Mouse (Mus musculus): ENCODE measurements around the gene Spns1. TPM values are rescaled to one million over a fixed set of nuclear protein-coding genes. Genes with fewer than 3 reads are reported as not detected.

The Spns1 gene
- 63.4 and 64.5 TPM in 2 replicates for polyA plus RNA-seq (2014; fragmentation: Nextera tagmentation; extraction: Ambion mirVana)

DNA sequence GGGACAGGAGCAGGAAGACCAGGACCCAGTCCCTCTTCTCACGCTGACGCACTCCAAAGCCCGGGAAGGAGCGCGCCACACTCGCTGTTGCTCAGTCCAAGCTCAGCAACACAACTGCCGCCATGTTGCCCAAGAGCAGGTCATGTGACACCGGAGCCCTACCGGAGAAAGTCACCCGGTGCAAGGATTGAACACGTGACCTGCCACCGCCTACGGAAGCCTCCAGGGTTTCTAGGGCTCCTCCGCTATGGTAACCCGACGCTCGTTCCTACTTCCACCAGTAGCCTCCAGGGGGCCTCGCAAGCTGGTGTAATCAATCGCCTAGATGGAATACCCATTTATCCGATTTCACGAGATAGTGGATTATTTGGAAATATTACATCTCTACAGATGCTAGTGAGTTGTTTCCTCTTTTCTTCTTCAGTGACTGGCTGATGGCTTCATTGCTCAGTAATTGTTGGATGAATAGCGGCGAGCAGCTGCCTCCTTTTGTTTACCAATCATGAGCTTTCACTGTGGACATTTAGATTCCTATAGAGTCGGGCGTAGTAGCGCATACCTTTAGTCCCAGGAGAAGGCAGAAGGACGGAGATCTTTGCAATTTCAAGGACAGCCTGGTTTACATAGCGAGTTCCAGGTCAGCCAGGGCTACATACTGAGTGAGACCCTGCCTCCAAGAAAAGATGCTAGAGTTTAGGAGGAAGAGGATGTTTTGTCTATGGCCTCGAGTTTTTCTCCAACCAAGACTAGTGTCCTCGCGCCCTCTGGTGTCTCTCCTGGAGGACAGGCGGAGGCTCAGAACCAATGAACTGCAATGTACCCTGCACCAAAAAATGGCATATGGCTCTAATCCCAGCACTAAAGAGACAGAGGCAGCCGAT lies at the start of gene Spns1:
Gene Spns1, minus strand, starts transcription at position 173 of the 881 bp plus-strand sequence.
- peak within 1 kb of the TSS; percentile 76 for H3K4me3 ChIP-seq (ENCODE audit: low read depth, low read length)
- peak within 1 kb of the TSS; percentile 77 for H3K9ac ChIP-seq (replicated peaks; ENCODE audit: low read depth, low read length)
- 1% methylated on average over 33 of the region's 33 CpGs for WGBS
- peak within 1 kb of the TSS; percentile 70 for H3K27ac ChIP-seq (ENCODE audit: low read depth, low read length)
- H3K4me2 ChIP-seq (ENCODE audit: low read depth, low read length): peak within 1 kb of the TSS; percentile 98
- peaks cover 10% of the 10 kb centered on the region for H3K36me3 ChIP-seq (ENCODE audit: control insufficient read depth, insufficient read depth, low read length)
- no peaks in the 10 kb centered on the region for H3K27me3 ChIP-seq (ENCODE audit: control insufficient read depth, insufficient read depth, low read length)
- peak; percentile 98 for ATAC-seq (ENCODE audit: low read depth)
- H3K4me1 ChIP-seq (ENCODE audit: control insufficient read depth, insufficient read depth, low read length): peaks cover 6% of the 10 kb centered on the region
- H3K9me3 ChIP-seq (ENCODE audit: control insufficient read depth, low read length): no peaks in the 10 kb centered on the region

DNA sequence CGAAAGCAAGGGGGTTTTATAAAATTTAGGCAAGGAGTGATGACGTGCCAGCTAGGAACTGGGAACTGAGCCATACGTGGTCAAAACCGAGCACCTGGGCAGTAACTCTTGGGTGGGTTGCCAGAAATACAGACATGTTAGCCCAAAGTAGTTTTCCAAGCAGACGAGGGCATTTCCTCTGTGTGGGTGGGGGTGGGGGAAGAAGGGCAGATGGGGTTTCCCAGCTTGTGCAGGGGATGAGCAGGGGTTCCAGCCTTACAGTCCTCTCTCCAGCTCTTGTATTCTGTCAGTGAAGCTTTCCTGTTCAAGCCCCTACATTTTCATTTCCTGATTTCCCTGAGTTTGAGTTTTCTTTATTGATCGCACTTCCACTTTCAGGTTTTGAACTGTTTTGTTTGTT lies 46.9 kb upstream of the Spns1 start:
- Histone ChIP-seq H3K27ac (ENCODE audit: low read depth, low read length) (no peak overlapping the region), H3K4me3 (ENCODE audit: low read depth, low read length) (no peak overlapping the region), H3K9me3 (ENCODE audit: control insufficient read depth, low read length) (no peaks in the 10 kb centered on the region), H3K4me1 (ENCODE audit: control insufficient read depth, insufficient read depth, low read length) (no peaks in the 10 kb centered on the region), H3K4me2 (ENCODE audit: low read depth, low read length) (no peak overlapping the region), H3K36me3 (ENCODE audit: control insufficient read depth, insufficient read depth, low read length) (no peaks in the 10 kb centered on the region), H3K9ac (replicated peaks; ENCODE audit: low read depth, low read length) (no peak overlapping the region), H3K27me3 (ENCODE audit: control insufficient read depth, insufficient read depth, low read length) (no peaks in the 10 kb centered on the region)
- ATAC-seq (ENCODE audit: low read depth): no peak
- 81% methylated on average over 6 of the region's 6 CpGs for WGBS

DNA sequence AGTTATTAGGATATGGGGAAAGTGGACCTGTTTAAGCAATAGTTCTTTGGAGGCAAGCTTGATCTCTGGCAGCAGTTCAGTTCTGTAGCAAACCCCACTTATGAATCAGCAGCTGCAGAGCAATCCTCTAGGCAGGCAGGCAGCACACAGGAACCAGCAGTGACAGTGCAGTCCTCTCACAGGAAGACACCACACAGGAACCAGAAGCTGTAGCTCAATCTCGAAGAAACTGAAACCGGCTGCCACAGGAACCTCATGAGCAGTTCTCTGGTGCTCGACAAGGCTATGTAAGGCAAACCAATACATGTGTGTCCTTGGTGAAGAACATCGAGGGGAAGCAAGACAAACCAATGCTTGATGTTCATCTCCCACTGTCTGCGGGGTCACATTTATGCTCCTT lies 44.5 kb upstream of the Spns1 start:
- no peak overlapping the region for H3K27ac ChIP-seq (ENCODE audit: low read depth, low read length)
- no peak overlapping the region for H3K4me3 ChIP-seq (ENCODE audit: low read depth, low read length)
- H3K4me1 ChIP-seq (ENCODE audit: control insufficient read depth, insufficient read depth, low read length): no peaks in the 10 kb centered on the region
- no peaks in the 10 kb centered on the region for H3K9me3 ChIP-seq (ENCODE audit: control insufficient read depth, low read length)
- ATAC-seq (ENCODE audit: low read depth): no peak
- no peaks in the 10 kb centered on the region for H3K27me3 ChIP-seq (ENCODE audit: control insufficient read depth, insufficient read depth, low read length)
- 90% methylated on average over 5 of the region's 5 CpGs for WGBS
- H3K4me2 ChIP-seq (ENCODE audit: low read depth, low read length): no peak overlapping the region
- H3K36me3 ChIP-seq (ENCODE audit: control insufficient read depth, insufficient read depth, low read length): no peaks in the 10 kb centered on the region
- H3K9ac ChIP-seq (replicated peaks; ENCODE audit: low read depth, low read length): no peak overlapping the region

DNA sequence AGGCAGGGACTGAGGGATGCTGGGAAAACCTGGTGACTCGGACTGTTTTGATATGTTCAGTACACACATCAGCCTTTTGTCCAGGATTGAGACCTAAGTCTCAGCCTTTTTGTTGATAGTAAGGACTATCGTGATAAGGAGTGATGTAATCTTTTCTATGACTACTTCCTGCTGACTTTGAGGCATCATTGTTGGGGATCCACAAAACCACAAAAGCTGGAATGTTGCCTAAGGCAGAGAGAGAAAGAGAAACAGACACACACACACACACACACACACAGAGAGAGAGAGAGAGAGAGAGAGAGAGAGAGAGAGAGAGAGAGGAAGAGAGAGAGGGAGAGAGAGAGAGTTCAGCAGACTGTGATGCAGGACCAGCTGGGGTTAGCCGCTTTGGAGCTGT lies 41.2 kb upstream of the Spns1 start:
- Histone ChIP-seq H3K36me3 (ENCODE audit: control insufficient read depth, insufficient read depth, low read length) (no peaks in the 10 kb centered on the region), H3K9me3 (ENCODE audit: control insufficient read depth, low read length) (no peaks in the 10 kb centered on the region), H3K4me1 (ENCODE audit: control insufficient read depth, insufficient read depth, low read length) (no peaks in the 10 kb centered on the region), H3K9ac (replicated peaks; ENCODE audit: low read depth, low read length) (no peak overlapping the region), H3K27ac (ENCODE audit: low read depth, low read length) (no peak overlapping the region), H3K4me3 (ENCODE audit: low read depth, low read length) (no peak overlapping the region), H3K4me2 (ENCODE audit: low read depth, low read length) (no peak overlapping the region), H3K27me3 (ENCODE audit: control insufficient read depth, insufficient read depth, low read length) (no peaks in the 10 kb centered on the region)
- 72% methylated on average over 3 of the region's 3 CpGs for WGBS
- ATAC-seq (ENCODE audit: low read depth): no peak

DNA sequence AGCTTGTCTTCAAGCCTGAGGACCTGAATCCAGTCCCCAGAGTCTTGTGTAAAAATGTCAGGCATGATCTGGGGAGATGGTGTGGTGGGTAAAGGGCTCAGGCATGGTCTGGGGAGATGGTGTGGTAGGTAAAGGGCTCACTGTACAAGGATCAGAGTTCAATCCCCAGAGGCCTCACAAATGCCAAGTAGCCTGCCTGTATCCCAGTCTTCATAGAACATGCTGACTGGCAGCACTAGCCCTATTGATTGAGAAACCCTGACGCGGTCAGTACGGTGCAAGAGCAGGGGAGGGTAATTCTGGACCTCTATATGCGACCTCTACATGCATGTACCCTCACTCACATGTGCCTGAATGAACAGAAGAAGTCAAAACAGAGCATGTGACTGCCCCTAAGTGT lies 40.4 kb upstream of the Spns1 start:
- Histone ChIP-seq H3K36me3 (ENCODE audit: control insufficient read depth, insufficient read depth, low read length) (no peaks in the 10 kb centered on the region), H3K9ac (replicated peaks; ENCODE audit: low read depth, low read length) (no peak overlapping the region), H3K4me3 (ENCODE audit: low read depth, low read length) (no peak overlapping the region), H3K9me3 (ENCODE audit: control insufficient read depth, low read length) (no peaks in the 10 kb centered on the region), H3K27ac (ENCODE audit: low read depth, low read length) (no peak overlapping the region), H3K4me1 (ENCODE audit: control insufficient read depth, insufficient read depth, low read length) (no peaks in the 10 kb centered on the region), H3K4me2 (ENCODE audit: low read depth, low read length) (no peak overlapping the region), H3K27me3 (ENCODE audit: control insufficient read depth, insufficient read depth, low read length) (no peaks in the 10 kb centered on the region)
- ATAC-seq (ENCODE audit: low read depth): no peak
- WGBS: 91% methylated on average over 4 of the region's 4 CpGs

DNA sequence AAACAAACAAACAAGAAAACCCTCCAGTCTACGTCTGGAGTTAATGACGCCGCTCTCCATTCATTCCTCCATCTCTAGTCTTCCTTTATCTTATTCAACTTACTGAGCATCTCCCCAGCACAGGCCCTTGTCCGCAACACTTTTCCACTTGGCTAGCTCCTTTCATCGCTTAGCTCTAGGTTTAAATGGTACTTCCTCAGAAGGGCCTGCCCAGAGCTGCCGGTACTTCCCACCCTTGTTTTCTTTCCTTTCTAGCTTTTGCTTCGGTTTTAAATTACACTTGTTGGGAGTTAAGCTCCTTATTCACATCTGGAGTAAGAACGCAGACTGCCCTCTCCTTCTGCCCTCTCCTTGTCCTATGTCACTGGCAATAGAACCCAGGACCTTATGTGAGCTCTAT lies 39.8 kb upstream of the Spns1 start:
- WGBS: 21% methylated on average over 8 of the region's 8 CpGs
- H3K27ac ChIP-seq (ENCODE audit: low read depth, low read length): no peak overlapping the region
- no peak overlapping the region for H3K4me2 ChIP-seq (ENCODE audit: low read depth, low read length)
- no peaks in the 10 kb centered on the region for H3K4me1 ChIP-seq (ENCODE audit: control insufficient read depth, insufficient read depth, low read length)
- no peaks in the 10 kb centered on the region for H3K36me3 ChIP-seq (ENCODE audit: control insufficient read depth, insufficient read depth, low read length)
- no peaks in the 10 kb centered on the region for H3K9me3 ChIP-seq (ENCODE audit: control insufficient read depth, low read length)
- no peak overlapping the region for H3K4me3 ChIP-seq (ENCODE audit: low read depth, low read length)
- H3K27me3 ChIP-seq (ENCODE audit: control insufficient read depth, insufficient read depth, low read length): no peaks in the 10 kb centered on the region
- no peak for ATAC-seq (ENCODE audit: low read depth)
- no peak overlapping the region for H3K9ac ChIP-seq (replicated peaks; ENCODE audit: low read depth, low read length)

DNA sequence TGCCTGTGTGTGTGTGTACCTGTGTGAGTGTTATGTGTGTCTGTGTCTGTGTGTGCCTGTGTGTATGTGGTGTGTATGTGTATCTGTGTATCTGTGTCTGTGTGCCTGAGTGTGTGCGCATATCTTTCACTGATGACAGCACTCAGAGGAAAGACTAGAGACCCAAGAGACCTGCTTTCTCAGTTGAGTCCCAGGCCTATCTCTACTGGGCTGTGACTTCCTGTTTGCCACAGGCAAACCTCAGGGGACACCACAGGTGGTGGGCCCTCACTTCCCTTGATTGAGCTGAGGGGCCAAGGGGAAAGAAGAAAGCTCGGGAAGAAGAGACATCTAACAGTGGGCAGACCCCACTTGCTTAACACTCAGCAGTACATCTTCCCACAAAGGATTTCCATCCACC lies 39.4 kb upstream of the Spns1 start:
- WGBS: 41% methylated on average over 2 of the region's 2 CpGs
- Histone ChIP-seq H3K36me3 (ENCODE audit: control insufficient read depth, insufficient read depth, low read length) (no peaks in the 10 kb centered on the region), H3K27ac (ENCODE audit: low read depth, low read length) (no peak overlapping the region), H3K4me3 (ENCODE audit: low read depth, low read length) (no peak overlapping the region), H3K4me1 (ENCODE audit: control insufficient read depth, insufficient read depth, low read length) (no peaks in the 10 kb centered on the region), H3K9me3 (ENCODE audit: control insufficient read depth, low read length) (no peaks in the 10 kb centered on the region), H3K9ac (replicated peaks; ENCODE audit: low read depth, low read length) (no peak overlapping the region), H3K4me2 (ENCODE audit: low read depth, low read length) (no peak overlapping the region), H3K27me3 (ENCODE audit: control insufficient read depth, insufficient read depth, low read length) (no peaks in the 10 kb centered on the region)
- ATAC-seq (ENCODE audit: low read depth): no peak

DNA sequence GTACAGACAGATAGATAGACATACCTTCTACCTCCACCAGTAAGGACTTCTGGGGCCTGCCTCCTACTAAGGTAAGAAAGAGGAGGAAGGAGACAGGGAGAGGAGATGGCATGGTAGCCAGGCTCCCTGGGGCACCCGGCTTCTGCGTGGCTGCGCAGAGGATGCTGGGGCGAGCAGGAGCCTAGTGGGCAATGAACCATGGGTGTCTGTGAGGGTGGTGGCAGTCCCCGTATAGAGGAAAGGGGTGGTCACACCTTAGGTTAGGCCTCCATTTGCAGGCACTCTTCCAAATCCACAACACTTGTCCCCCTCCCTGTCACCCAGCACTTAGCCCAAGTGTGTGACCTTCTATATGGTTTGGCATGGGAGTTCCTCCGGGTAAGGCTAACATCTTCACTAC lies 37.5 kb upstream of the Spns1 start, which contains the start of gene Cd19:
Gene Cd19, minus strand, starts transcription at position 165 of the 400 bp plus-strand sequence.
- H3K9ac ChIP-seq (replicated peaks; ENCODE audit: low read depth, low read length): no peak within 1 kb of the TSS
- H3K9me3 ChIP-seq (ENCODE audit: control insufficient read depth, low read length): no peaks in the 10 kb centered on the region
- H3K4me1 ChIP-seq (ENCODE audit: control insufficient read depth, insufficient read depth, low read length): no peaks in the 10 kb centered on the region
- H3K4me3 ChIP-seq (ENCODE audit: low read depth, low read length): no peak within 1 kb of the TSS
- H3K36me3 ChIP-seq (ENCODE audit: control insufficient read depth, insufficient read depth, low read length): no peaks in the 10 kb centered on the region
- no peak within 1 kb of the TSS for H3K4me2 ChIP-seq (ENCODE audit: low read depth, low read length)
- no peak within 1 kb of the TSS for H3K27ac ChIP-seq (ENCODE audit: low read depth, low read length)
- 90% methylated on average over 6 of the region's 6 CpGs for WGBS
- H3K27me3 ChIP-seq (ENCODE audit: control insufficient read depth, insufficient read depth, low read length): no peaks in the 10 kb centered on the region
- ATAC-seq (ENCODE audit: low read depth): no peak

DNA sequence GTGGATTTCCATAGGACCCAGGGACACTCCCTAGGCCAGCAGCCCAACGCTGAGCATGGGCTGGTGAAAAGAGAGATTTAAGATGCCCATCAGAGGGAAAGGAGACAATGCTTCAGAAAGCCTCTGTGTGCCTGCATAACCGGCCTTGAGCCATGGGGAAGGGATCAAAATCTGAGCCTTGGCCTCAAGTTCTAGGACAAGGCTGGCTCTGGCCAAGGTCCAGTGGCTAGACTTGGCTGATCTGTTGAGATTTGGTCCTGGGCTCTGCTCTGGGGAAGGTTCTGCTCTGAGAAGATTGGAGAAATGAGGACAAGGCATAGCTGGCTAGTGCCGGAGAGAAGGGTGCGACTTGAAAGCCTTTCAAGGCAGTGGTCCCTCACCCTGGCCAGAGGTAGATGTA lies 33.8 kb upstream of the Spns1 start:
- no peaks in the 10 kb centered on the region for H3K27me3 ChIP-seq (ENCODE audit: control insufficient read depth, insufficient read depth, low read length)
- H3K27ac ChIP-seq (ENCODE audit: low read depth, low read length): no peak overlapping the region
- ATAC-seq (ENCODE audit: low read depth): no peak
- H3K9ac ChIP-seq (replicated peaks; ENCODE audit: low read depth, low read length): no peak overlapping the region
- H3K9me3 ChIP-seq (ENCODE audit: control insufficient read depth, low read length): no peaks in the 10 kb centered on the region
- WGBS: 90% methylated on average over 4 of the region's 4 CpGs
- H3K36me3 ChIP-seq (ENCODE audit: control insufficient read depth, insufficient read depth, low read length): no peaks in the 10 kb centered on the region
- no peak overlapping the region for H3K4me2 ChIP-seq (ENCODE audit: low read depth, low read length)
- no peaks in the 10 kb centered on the region for H3K4me1 ChIP-seq (ENCODE audit: control insufficient read depth, insufficient read depth, low read length)
- no peak overlapping the region for H3K4me3 ChIP-seq (ENCODE audit: low read depth, low read length)

All from neural tube, embryonic 14.5 days (tissue).